Mouse (Mus musculus): ENCODE results near the gene Serpina3b. TPM values are rescaled to one million over a fixed set of nuclear protein-coding genes. Genes with fewer than 3 reads are reported as not detected.

Gene Serpina3b
- polyA plus RNA-seq, 1 experiment from 2014 or later: not detected

DNA sequence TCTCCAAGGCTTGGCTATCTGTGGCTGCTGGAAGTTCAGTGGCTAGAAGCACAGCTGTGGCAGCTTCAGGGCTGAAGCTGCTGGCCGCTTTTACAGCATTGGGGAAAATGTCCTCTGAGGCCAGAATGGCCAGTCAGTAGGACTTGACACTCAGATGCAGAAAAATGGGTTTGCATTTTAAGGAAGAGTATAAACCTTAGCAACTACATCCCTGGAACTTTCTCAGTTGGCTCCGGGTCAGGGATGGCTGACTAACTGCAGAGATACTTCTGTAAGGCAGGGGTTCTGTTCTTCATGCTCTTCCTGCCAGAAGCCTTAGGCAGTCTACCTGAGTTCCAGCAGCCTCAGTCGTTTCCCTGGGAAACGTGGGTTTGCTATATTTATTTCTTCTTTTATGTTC is 57.2 kb downstream of the Serpina3b start:
- Histone ChIP-seq H3K27me3 (no peaks in the 10 kb centered on the region), H3K9ac (no peak overlapping the region), H3K4me1 (replicated peaks) (no peaks in the 10 kb centered on the region), H3K27ac (replicated peaks) (no peak overlapping the region), H3K4me3 (no peak overlapping the region), H3K9me3 (no peaks in the 10 kb centered on the region), H3K4me2 (no peak overlapping the region), H3K36me3 (no peaks in the 10 kb centered on the region)
- ATAC-seq (ENCODE audit: low read depth): no peak
- 83% methylated on average over 4 of the region's 4 CpGs for WGBS

GRCm38 (mm10) chr12:104186041-104186581 is 58.3 kb downstream of the Serpina3b start:
- Histone ChIP-seq H3K4me3 (no peak overlapping the region), H3K36me3 (no peaks in the 10 kb centered on the region), H3K9ac (no peak overlapping the region), H3K4me1 (replicated peaks) (no peaks in the 10 kb centered on the region), H3K27ac (replicated peaks) (no peak overlapping the region), H3K9me3 (no peaks in the 10 kb centered on the region), H3K4me2 (no peak overlapping the region), H3K27me3 (no peaks in the 10 kb centered on the region)
- ATAC-seq (ENCODE audit: low read depth): no peak
- 94% methylated on average over 3 of the region's 3 CpGs for WGBS

Other genes with a start within 250 kb of the Serpina3b start
- not detected in 2 replicates for gene Serpina1c, start 223.1 kb upstream of the Serpina3b start, polyA plus RNA-seq (2015; fragmentation: Nextera tagmentation; extraction: Ambion mirVana)
- not detected in 2 replicates for gene Serpina1e, start 169.0 kb upstream of the Serpina3b start, polyA plus RNA-seq (2015; fragmentation: Nextera tagmentation; extraction: Ambion mirVana)
- gene Serpina11, start 138.0 kb upstream of the Serpina3b start, polyA plus RNA-seq (2015; fragmentation: Nextera tagmentation; extraction: Ambion mirVana): not detected in 2 replicates
- gene Serpina9, start 114.2 kb upstream of the Serpina3b start, polyA plus RNA-seq (2015; fragmentation: Nextera tagmentation; extraction: Ambion mirVana): not detected in 2 replicates
- 0.08 TPM in 1 of 2 replicates, not detected in the other for gene Serpina12, start 83.6 kb upstream of the Serpina3b start, polyA plus RNA-seq (2015; fragmentation: Nextera tagmentation; extraction: Ambion mirVana)
- gene Serpina5, start 26.9 kb upstream of the Serpina3b start, polyA plus RNA-seq (2015; fragmentation: Nextera tagmentation; extraction: Ambion mirVana): not detected in 2 replicates
- gene Serpina3a, start 15.3 kb upstream of the Serpina3b start, polyA plus RNA-seq (2015; fragmentation: Nextera tagmentation; extraction: Ambion mirVana): not detected in 2 replicates
- not detected in 2 replicates for gene Serpina3c, start 25.9 kb downstream of the Serpina3b start, polyA plus RNA-seq (2015; fragmentation: Nextera tagmentation; extraction: Ambion mirVana)
- gene Serpina3f, start 86.5 kb downstream of the Serpina3b start, polyA plus RNA-seq (2015; fragmentation: Nextera tagmentation; extraction: Ambion mirVana): not detected in 2 replicates
- gene Serpina3g, start 108.2 kb downstream of the Serpina3b start, polyA plus RNA-seq (2015; fragmentation: Nextera tagmentation; extraction: Ambion mirVana): 5.2 and 6.5 TPM in 2 replicates
- not detected in 2 replicates for gene Serpina3i, start 135.1 kb downstream of the Serpina3b start, polyA plus RNA-seq (2015; fragmentation: Nextera tagmentation; extraction: Ambion mirVana)
- not detected in 2 replicates for gene Serpina3j, start 186.6 kb downstream of the Serpina3b start, polyA plus RNA-seq (2015; fragmentation: Nextera tagmentation; extraction: Ambion mirVana)
- not detected in 2 replicates for gene Serpina3k, start 210.5 kb downstream of the Serpina3b start, polyA plus RNA-seq (2015; fragmentation: Nextera tagmentation; extraction: Ambion mirVana)
- gene Serpina3m, start 210.5 kb downstream of the Serpina3b start, polyA plus RNA-seq (2015; fragmentation: Nextera tagmentation; extraction: Ambion mirVana): not detected in 2 replicates